Mouse (Mus musculus): ENCODE measurements at regions not wholly inside any gene's neighbourhood (a gene's known extent, or its start where the extent isn't known, plus 50 kb on each side); places are given as distances from the start of the nearest gene placed in this dataset.

GRCm38 (mm10) chr7:51791561-51791863 is 70.3 kb upstream of the Gas2 start:
- no peak for DNase-seq
